Mouse (Mus musculus) bone marrow macrophage, adult 2 months (primary cell): ENCODE results near the gene Lim2.

ENCODE experiments used
- CTCF ChIP-seq: IDR thresholded peaks from 2 replicates; pipeline ENCODE4 v1.5.1; 2012; ENCODE audit warnings: low read depth, mild to moderate bottlenecking, low read length, moderate library complexity
- POLR2A ChIP-seq: IDR thresholded peaks from 2 replicates; pipeline ENCODE4 v1.6.1; 2012; ENCODE audit warnings: mild to moderate bottlenecking, low read depth, low read length, borderline replicate concordance

- TF ChIP-seq POLR2A (no peak), CTCF (no peak)
Observed at GRCm38 (mm10) chr7:43452609-43453008, 25.1 kb downstream of the Lim2 start.
